Mouse (Mus musculus) heart, postnatal 25 days (tissue): Measurements from ENCODE around the gene Cul9. TPM values are rescaled to one million over a fixed set of nuclear protein-coding genes. Genes with fewer than 3 reads are reported as not detected.

ENCODE experiments used
- DNase-seq: peaks from one replicate; pipeline ENCODE4 v3.0.0; 2022; ENCODE audit warnings: low spot score
- intact Hi-C: fragments of 180-260 bp; cut with DNase I; formaldehyde crosslinking; loops from one replicate; pipeline ENCODE4 v1.15.1; 2025
- total RNA-seq, 2 experiments: library from RNA; stranded (reverse); gene quantifications; 2 replicates each; pipeline ENCODE4 v1.2.3; 2021

Gene Cul9
- total RNA-seq, 2 experiments from 2014 or later: 19.4 to 19.5 TPM

- intact Hi-C loops: loop anchor here (5.0 kb wide), 2 partner anchors 152 to 173 kb away; partner anchors contain the start of genes Ppp2r5d and Zfp318
- DNase-seq: no peak
Observed at GRCm38 (mm10) chr17:46554977-46555672, 8.9 kb upstream of the Cul9 start.

GRCm38 (mm10) chr17:46554646-46554976, 8.4 kb upstream of the Cul9 start:
- intact Hi-C loops: loop anchor here (5.0 kb wide), 1 partner anchor 172 kb away; the partner anchor contains the start of gene Zfp318
- DNase-seq: no peak

GRCm38 (mm10) chr17:46553926-46554325, 7.7 kb upstream of the Cul9 start:
- intact Hi-C loops: loop anchor here (5.0 kb wide), 1 partner anchor 172 kb away; the partner anchor contains the start of gene Zfp318

GRCm38 (mm10) chr17:46553469-46553868, 7.3 kb upstream of the Cul9 start:
- intact Hi-C loops: loop anchor here (5.0 kb wide), 1 partner anchor 171 kb away; the partner anchor contains the start of gene Zfp318
- DNase-seq: no peak

More at GRCm38 (mm10) chr17:46553926-46554325, 7.7 kb upstream of the Cul9 start:
- no peak for DNase-seq

- intact Hi-C loops: loop anchor here (5.0 kb wide), 1 partner anchor 171 kb away; the partner anchor contains the start of gene Zfp318
- DNase-seq: peak; percentile 91
Observed at GRCm38 (mm10) chr17:46552841-46553423, 6.7 kb upstream of the Cul9 start.

- intact Hi-C loops: loop anchor here (5.0 kb wide), 1 partner anchor 170 kb away; the partner anchor contains the start of gene Zfp318
- DNase-seq: no peak
Observed at GRCm38 (mm10) chr17:46552151-46552550, 6.0 kb upstream of the Cul9 start.

- intact Hi-C loops: loop anchor here (5.0 kb wide), 1 partner anchor 169 kb away; the partner anchor contains the start of gene Zfp318
- no peak for DNase-seq
Observed at GRCm38 (mm10) chr17:46551369-46551768, 5.2 kb upstream of the Cul9 start.

- intact Hi-C loops: loop anchor here (5.0 kb wide), 1 partner anchor 169 kb away; the partner anchor contains the start of gene Zfp318
- DNase-seq: no peak
Observed at GRCm38 (mm10) chr17:46550904-46551303, 4.7 kb upstream of the Cul9 start.

GRCm38 (mm10) chr17:46549642-46550041, 3.5 kb upstream of the Cul9 start:
- intact Hi-C loops: loop anchor here (5.0 kb wide), 1 partner anchor 167 kb away; the partner anchor contains the start of gene Zfp318
- no peak for DNase-seq

GRCm38 (mm10) chr17:46549193-46549592, 3.0 kb upstream of the Cul9 start:
- intact Hi-C loops: no loop called here
- DNase-seq: no peak

GRCm38 (mm10) chr17:46548741-46549140, 2.6 kb upstream of the Cul9 start:
- intact Hi-C loops: no loop called here
- DNase-seq: no peak

- DNase-seq: no peak
- intact Hi-C loops: no loop called here
Observed at GRCm38 (mm10) chr17:46547923-46548322, 1.7 kb upstream of the Cul9 start.

GRCm38 (mm10) chr17:46546995-46547394, 807 bp upstream of the Cul9 start:
- intact Hi-C loops: no loop called here
- no peak for DNase-seq

GRCm38 (mm10) chr17:46546591-46546990, 403 bp upstream of the Cul9 start:
- intact Hi-C loops: no loop called here

GRCm38 (mm10) chr17:46543661-46544060, 2.5 kb downstream of the Cul9 start:
- DNase-seq: no peak
- intact Hi-C loops: no loop called here

More at GRCm38 (mm10) chr17:46546591-46546990, 403 bp upstream of the Cul9 start:
- DNase-seq: no peak

- peak; percentile 44 for DNase-seq
- intact Hi-C loops: loop anchor here (1.0 to 5.0 kb wide), 3 partner anchors 64 to 187 kb away; partner anchors contain the start of gene Pex6
Observed at GRCm38 (mm10) chr17:46525579-46526307, 20.4 kb downstream of the Cul9 start.

GRCm38 (mm10) chr17:46525065-46525464, 21.1 kb downstream of the Cul9 start:
- intact Hi-C loops: loop anchor here (1.0 to 5.0 kb wide), 3 partner anchors 64 to 187 kb away; partner anchors contain the start of gene Pex6
- no peak for DNase-seq

GRCm38 (mm10) chr17:46521963-46522668, 24.1 kb downstream of the Cul9 start:
- no peak for DNase-seq
- intact Hi-C loops: no loop called here

GRCm38 (mm10) chr17:46521174-46521573, 25.0 kb downstream of the Cul9 start:
- no peak for DNase-seq
- intact Hi-C loops: no loop called here
